In genomic region chr3:30012666-30013365, GRCm38 (mm10) we compare ENCODE assay signal across 8 mouse cellular contexts.
DNase-seq lines count a peak whose midpoint lies in the region; ATAC-seq and TF ChIP-seq lines count a peak whose summit lies in the region.

No protein-coding gene starts in this region.

- no peak for TF ChIP-seq EP300 in liver, postnatal 0 days (IDR thresholded peaks at IDR 0.05; ENCODE audit: low read depth)

- peak; percentile 74 to 78 for DNase-seq in cerebellum, postnatal 10 days
- no peak for DNase-seq in cerebellum, adult 8-10 months
- peak; percentile 84 for DNase-seq in embryo, embryonic 10 days (ENCODE audit: low spot score)
- peak; percentile 99 for DNase-seq in heart, adult 11 months
- peak; percentile 34 for DNase-seq in liver, postnatal 0 days
- DNase-seq in spleen, adult 12 weeks (ENCODE audit: low spot score): no peak

- H3K4me1 ChIP-seq in intestine, embryonic 16.5 days (ENCODE audit: control insufficient read depth, insufficient read depth, low read length): peaks cover 6% of the 10 kb centered on the region; the same call in 1 of the 2 replicates
- no peaks in the 10 kb centered on the region for H3K4me1 ChIP-seq in liver, postnatal 0 days (ENCODE audit: insufficient read depth)
- H3K4me1 ChIP-seq in neural tube, embryonic 14.5 days (ENCODE audit: control insufficient read depth, insufficient read depth, low read length): 0 out of 2 replicates have a peak, but pooled peaks cover 3% of the 10 kb centered on the region

- no peak for TF ChIP-seq CTCF in liver, postnatal 0 days (IDR thresholded peaks at IDR 0.05; ENCODE audit: low read depth)

- peak overlapping the region; percentile 55 for H3K4me3 ChIP-seq in intestine, embryonic 16.5 days (ENCODE audit: low read length)
- peak overlapping the region; percentile 58 for H3K4me3 ChIP-seq in liver, postnatal 0 days (ENCODE audit: low read depth, low read length)
- peak overlapping the region; percentile 36 for H3K4me3 ChIP-seq in neural tube, embryonic 14.5 days (ENCODE audit: low read depth, low read length)

- peak overlapping the region; percentile 74 for H3K4me2 ChIP-seq in intestine, embryonic 16.5 days (ENCODE audit: low read depth, low read length)
- H3K4me2 ChIP-seq in liver, postnatal 0 days (ENCODE audit: low read depth, low read length): peak overlapping the region; percentile 88
- peak overlapping the region; percentile 52 for H3K4me2 ChIP-seq in neural tube, embryonic 14.5 days (ENCODE audit: low read depth, low read length)

- H3K9ac ChIP-seq in intestine, embryonic 16.5 days (ENCODE audit: low read depth, low read length): peak overlapping the region; percentile 56
- H3K9ac ChIP-seq in liver, postnatal 0 days (replicated peaks): peak overlapping the region; percentile 60
- H3K9ac ChIP-seq in neural tube, embryonic 14.5 days (replicated peaks; ENCODE audit: low read depth, low read length): peak overlapping the region; percentile 47; the same call in 1 of the 2 replicates

- H3K27ac ChIP-seq in intestine, embryonic 16.5 days (ENCODE audit: low read length): no peak overlapping the region
- no peak overlapping the region for H3K27ac ChIP-seq in liver, postnatal 0 days (ENCODE audit: low read depth)
- no peak overlapping the region for H3K27ac ChIP-seq in neural tube, embryonic 14.5 days (ENCODE audit: low read depth, low read length)

- H3K27me3 ChIP-seq in intestine, embryonic 16.5 days (replicated peaks; ENCODE audit: control insufficient read depth, insufficient read depth, low read length): peaks cover 21% of the 10 kb centered on the region; the same call in 1 of the 2 replicates
- H3K27me3 ChIP-seq in liver, postnatal 0 days (ENCODE audit: insufficient read depth, low read length): peaks cover 24% of the 10 kb centered on the region
- peaks cover 9% of the 10 kb centered on the region; the same call in 1 of the 2 replicates for H3K27me3 ChIP-seq in neural tube, embryonic 14.5 days (ENCODE audit: control insufficient read depth, insufficient read depth, low read length)

- ATAC-seq in intestine, embryonic 16.5 days: peak; percentile 39
- ATAC-seq in liver, postnatal 0 days: no peak
- ATAC-seq in neural tube, embryonic 14.5 days (ENCODE audit: low read depth): peak; percentile 35; the same call in 1 of the 2 replicates

- H3K9me3 ChIP-seq in intestine, embryonic 16.5 days (ENCODE audit: control insufficient read depth, low read length): no peaks in the 10 kb centered on the region
- H3K9me3 ChIP-seq in liver, postnatal 0 days (ENCODE audit: low read length): no peaks in the 10 kb centered on the region
- H3K9me3 ChIP-seq in neural tube, embryonic 14.5 days (ENCODE audit: control insufficient read depth, low read length): no peaks in the 10 kb centered on the region

- no peaks in the 10 kb centered on the region for H3K36me3 ChIP-seq in intestine, embryonic 16.5 days (ENCODE audit: control insufficient read depth, insufficient read depth, low read length)
- no peaks in the 10 kb centered on the region for H3K36me3 ChIP-seq in liver, postnatal 0 days (replicated peaks; ENCODE audit: insufficient read depth, low read length)
- no peaks in the 10 kb centered on the region for H3K36me3 ChIP-seq in neural tube, embryonic 14.5 days (ENCODE audit: control insufficient read depth, insufficient read depth, low read length)

- under 1% methylated on average over 29 of the region's 29 CpGs for WGBS in intestine, embryonic 16.5 days
- WGBS in liver, postnatal 0 days (ENCODE audit: insufficient replicate concordance): under 1% methylated on average over 29 of the region's 29 CpGs
- under 1% methylated on average over 29 of the region's 29 CpGs for WGBS in neural tube, embryonic 14.5 days

Comparison
In these comparisons a context has a peak if more than half of its experiments do, and no peak if none do; other contexts are left out.
1. DNase-seq: peak in cerebellum, postnatal 10 days (2 of 2), embryo, embryonic 10 days (single experiment), heart, adult 11 months (single experiment) and liver, postnatal 0 days (single experiment); none in cerebellum, adult 8-10 months (single experiment) and spleen, adult 12 weeks (single experiment).
2. Peak in every context shown above with its lines, with median percentiles within 50 percentile points of each other: H3K4me2 ChIP-seq, H3K4me3 ChIP-seq and H3K9ac ChIP-seq.